Mouse (Mus musculus) ES-E14 (cell line): ENCODE measurements around the gene Arid2.

Experiments
- HCFC1 ChIP-seq: IDR thresholded peaks from 2 replicates; pipeline ENCODE4 v1.6.1; 2012; ENCODE audit warnings: low read length, inconsistent platforms, borderline replicate concordance; ENCODE audit not compliant: insufficient read depth
- MAFK ChIP-seq: IDR thresholded peaks from 2 replicates; pipeline ENCODE4 v1.6.1; 2014; ENCODE audit warnings: mild to moderate bottlenecking, low read depth, low read length, inconsistent platforms; ENCODE audit not compliant: insufficient read depth
- ZC3H11A ChIP-seq: IDR thresholded peaks from 2 replicates; pipeline ENCODE4 v1.6.1; 2012; ENCODE audit warnings: low read depth, mild to moderate bottlenecking, inconsistent platforms, low read length, borderline replicate concordance
- ZNF384 ChIP-seq: IDR thresholded peaks from 2 replicates; pipeline ENCODE4 v1.6.1; 2012; ENCODE audit warnings: low read depth, low read length, inconsistent platforms

DNA sequence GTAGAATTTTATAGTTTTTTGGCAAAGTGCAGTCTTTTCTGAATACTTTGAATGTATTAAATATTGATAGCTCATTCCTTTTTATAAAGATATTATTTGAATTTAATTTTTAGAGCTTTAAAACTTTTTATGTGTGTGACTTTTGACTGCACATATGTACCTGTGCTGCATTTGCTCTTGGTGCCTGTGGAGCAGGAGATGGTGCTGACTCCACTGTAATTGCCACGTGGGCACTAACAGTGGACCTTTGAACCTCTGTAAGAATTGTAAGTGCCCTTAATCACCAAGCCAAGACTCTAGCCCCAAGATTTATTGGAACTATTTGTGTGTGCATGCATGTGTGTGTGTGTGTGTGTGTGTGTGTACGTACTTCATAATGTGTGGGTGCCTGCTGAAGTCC lies 53.6 kb downstream of the Arid2 start:
- TF ChIP-seq HCFC1 (no peak), MAFK (no peak), ZNF384 (no peak), ZC3H11A (no peak)
